ENCODE assay signal across 8 mouse cellular contexts in the genomic region with DNA sequence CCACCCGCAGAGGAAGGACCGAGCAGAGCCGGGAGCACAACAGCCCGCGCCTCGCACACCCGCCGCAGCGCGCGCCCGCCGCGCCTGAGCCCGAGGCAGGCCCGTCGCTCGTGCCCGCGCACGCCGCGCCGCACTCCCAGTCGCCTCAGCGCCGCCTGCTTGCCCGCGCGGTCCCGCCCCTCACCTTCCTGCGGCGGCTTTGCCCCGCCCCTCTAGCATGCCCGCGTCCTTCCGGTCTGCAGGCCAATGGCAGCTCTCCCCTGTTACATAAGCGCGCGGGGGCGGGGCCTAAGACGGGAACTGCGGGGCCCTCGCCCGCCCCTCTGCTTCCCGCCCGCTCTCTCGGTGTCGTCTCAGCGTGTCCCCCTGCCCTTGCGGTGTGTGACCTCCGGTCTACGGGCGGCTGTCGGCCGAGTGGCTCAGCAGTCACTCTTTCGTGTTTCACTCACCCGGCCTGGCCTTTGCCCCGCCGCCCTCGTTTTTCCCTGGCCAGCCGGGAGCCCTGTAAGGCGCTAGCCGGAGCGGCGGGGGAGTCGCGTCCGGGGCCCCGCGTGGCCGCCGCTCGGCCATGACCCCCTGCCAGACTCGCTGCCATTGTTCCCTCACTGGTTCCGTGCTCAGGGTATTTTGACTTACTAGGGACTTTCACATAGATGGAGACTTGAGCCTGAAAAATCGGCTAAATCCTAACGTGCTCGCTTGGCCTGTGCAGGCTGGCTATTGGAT. TPM values are rescaled to one million over a fixed set of nuclear protein-coding genes. Genes with fewer than 3 reads are reported as not detected.
DNase-seq lines count a peak whose midpoint lies in the region; ATAC-seq and TF ChIP-seq lines count a peak whose summit lies in the region.

A gene (minus strand): TSS at position 541 of the 726 bp plus-strand sequence.

- peak within 1 kb of the TSS; percentile 89 for H3K4me3 ChIP-seq in forebrain, embryonic 10.5 days
- peak within 1 kb of the TSS; percentile 79 for H3K4me3 ChIP-seq in heart, embryonic 15.5 days
- peak within 1 kb of the TSS; percentile 85 to 91 for H3K4me3 ChIP-seq in liver, embryonic 14.5 days (ENCODE audit: insufficient read depth in 1 of 2, low read depth in 2 of 2, low read length in 2 of 2)
- H3K4me3 ChIP-seq in neural tube, embryonic 11.5 days (ENCODE audit: low read depth, low read length): peak within 1 kb of the TSS; percentile 81
- peak within 1 kb of the TSS; percentile 90 for H3K4me3 ChIP-seq in stomach, postnatal 0 days (ENCODE audit: low read depth, low read length)

- TF ChIP-seq CTCF in liver, embryonic 14.5 days (IDR thresholded peaks at IDR 0.05; ENCODE audit: low read depth): no peak
- TF ChIP-seq CTCF in stomach, postnatal 0 days (IDR thresholded peaks at IDR 0.05; ENCODE audit: low read depth): peak; percentile 29; the same call in 1 of the 2 replicates

- peak; percentile 93 for ATAC-seq in CD4-positive, CD25-positive, alpha-beta regulatory T cell, adult 4 months
- peak; percentile 98 for ATAC-seq in heart, embryonic 15.5 days (replicated peaks; ENCODE audit: insufficient number of reproducible peaks, insufficient read depth, low FRiP score, low read depth)
- peak; percentile 98 for ATAC-seq in liver, embryonic 14.5 days (ENCODE audit: insufficient read depth)
- ATAC-seq in neural tube, embryonic 11.5 days (ENCODE audit: insufficient read depth, low FRiP score, low TSS enrichment): peak; percentile 100
- peak; percentile 99 for ATAC-seq in stomach, postnatal 0 days (ENCODE audit: low FRiP score, low TSS enrichment)

- peak within 1 kb of the TSS; percentile 70 for H3K4me2 ChIP-seq in heart, embryonic 15.5 days
- H3K4me2 ChIP-seq in liver, embryonic 14.5 days (ENCODE audit: low read depth): peak within 1 kb of the TSS; percentile 88
- H3K4me2 ChIP-seq in neural tube, embryonic 11.5 days (ENCODE audit: low read depth): peak within 1 kb of the TSS; percentile 77
- peak within 1 kb of the TSS; percentile 79 for H3K4me2 ChIP-seq in stomach, postnatal 0 days (replicated peaks; ENCODE audit: low read depth)

- TF ChIP-seq EP300 in liver, embryonic 14.5 days (IDR thresholded peaks at IDR 0.05; ENCODE audit: low read depth): no peak
- no peak for TF ChIP-seq EP300 in stomach, postnatal 0 days (optimal IDR thresholded peaks at IDR 0.05)

- peaks cover 31% of the 10 kb centered on the region for H3K4me1 ChIP-seq in forebrain, embryonic 10.5 days
- peaks cover 23% of the 10 kb centered on the region for H3K4me1 ChIP-seq in heart, embryonic 15.5 days (replicated peaks)
- peaks cover 11 to 21% of the 10 kb centered on the region in 2 experiments for H3K4me1 ChIP-seq in liver, embryonic 14.5 days (replicated peaks; ENCODE audit: control insufficient read depth in 2 of 2, insufficient read depth in 2 of 2, low read length in 1 of 2)
- peaks cover 15% of the 10 kb centered on the region for H3K4me1 ChIP-seq in neural tube, embryonic 11.5 days (ENCODE audit: control insufficient read depth, insufficient read depth, low read length)
- H3K4me1 ChIP-seq in stomach, postnatal 0 days (replicated peaks; ENCODE audit: control insufficient read depth, insufficient read depth): no peaks in the 10 kb centered on the region

- under 1% methylated on average over 79 of the region's 79 CpGs for WGBS in forebrain, embryonic 10.5 days
- under 1% methylated on average over 65 of the region's 79 CpGs for WGBS in heart, embryonic 15.5 days
- WGBS in liver, embryonic 14.5 days (ENCODE audit: insufficient replicate concordance): 1% methylated on average over 79 of the region's 79 CpGs
- WGBS in neural tube, embryonic 11.5 days: under 1% methylated on average over 58 of the region's 79 CpGs
- under 1% methylated on average over 62 of the region's 79 CpGs for WGBS in stomach, postnatal 0 days

- H3K9ac ChIP-seq in heart, embryonic 15.5 days: peak within 1 kb of the TSS; percentile 99
- H3K9ac ChIP-seq in liver, embryonic 14.5 days (replicated peaks): peak within 1 kb of the TSS; percentile 99
- peak within 1 kb of the TSS; percentile 85 for H3K9ac ChIP-seq in neural tube, embryonic 11.5 days (ENCODE audit: low read length)
- H3K9ac ChIP-seq in stomach, postnatal 0 days (ENCODE audit: low read length): peak within 1 kb of the TSS; percentile 99

- H3K27me3 ChIP-seq in forebrain, embryonic 10.5 days (ENCODE audit: poor library complexity, severe bottlenecking): no peaks in the 10 kb centered on the region
- no peaks in the 10 kb centered on the region for H3K27me3 ChIP-seq in heart, embryonic 15.5 days
- H3K27me3 ChIP-seq in liver, embryonic 14.5 days (ENCODE audit: control insufficient read depth, insufficient read depth, low read length): no peaks in the 10 kb centered on the region
- H3K27me3 ChIP-seq in neural tube, embryonic 11.5 days (ENCODE audit: control insufficient read depth, insufficient read depth, low read length): no peaks in the 10 kb centered on the region
- no peaks in the 10 kb centered on the region for H3K27me3 ChIP-seq in stomach, postnatal 0 days (ENCODE audit: control insufficient read depth, insufficient read depth, low read length)

- peak; percentile 95 for DNase-seq in c-Kit-negative CD71-positive TER-119-positive erythroid progenitor cells, embryonic 14.5 days (ENCODE audit: low read depth, low spot score)
- peak; percentile 94 for DNase-seq in forebrain, embryonic 10.5 days (ENCODE audit: extremely low spot score, low spot score)
- peak; percentile 100 for DNase-seq in kidney, postnatal 25 days
- DNase-seq in liver, embryonic 14.5 days (ENCODE audit: low read depth in 3 of 3, low spot score in 3 of 3): peak; percentile 95 to 96 (median 95)
- DNase-seq in neural tube, embryonic 11.5 days (ENCODE audit: low spot score): peak; percentile 100
- peak; percentile 99 for DNase-seq in stomach, postnatal 0 days (ENCODE audit: low spot score)

- H3K27ac ChIP-seq in forebrain, embryonic 10.5 days: peak within 1 kb of the TSS; percentile 100
- peak within 1 kb of the TSS; percentile 97 for H3K27ac ChIP-seq in heart, embryonic 15.5 days
- peak within 1 kb of the TSS; percentile 77 for H3K27ac ChIP-seq in liver, embryonic 14.5 days
- peak within 1 kb of the TSS; percentile 94 for H3K27ac ChIP-seq in neural tube, embryonic 11.5 days (ENCODE audit: low read depth, low read length)
- peak within 1 kb of the TSS; percentile 99 for H3K27ac ChIP-seq in stomach, postnatal 0 days (replicated peaks)

- no peaks in the 10 kb centered on the region for H3K9me3 ChIP-seq in forebrain, embryonic 10.5 days
- H3K9me3 ChIP-seq in heart, embryonic 15.5 days (replicated peaks): no peaks in the 10 kb centered on the region
- no peaks in the 10 kb centered on the region for H3K9me3 ChIP-seq in liver, embryonic 14.5 days (ENCODE audit: control insufficient read depth, low read length)
- H3K9me3 ChIP-seq in neural tube, embryonic 11.5 days (ENCODE audit: control insufficient read depth, low read length): no peaks in the 10 kb centered on the region
- H3K9me3 ChIP-seq in stomach, postnatal 0 days (ENCODE audit: control insufficient read depth, low read length): no peaks in the 10 kb centered on the region

- H3K36me3 ChIP-seq in forebrain, embryonic 10.5 days (replicated peaks): peaks cover 35% of the 10 kb centered on the region
- peaks cover 11% of the 10 kb centered on the region for H3K36me3 ChIP-seq in heart, embryonic 15.5 days
- peaks cover 12% of the 10 kb centered on the region for H3K36me3 ChIP-seq in liver, embryonic 14.5 days (replicated peaks; ENCODE audit: control insufficient read depth, insufficient read depth, low read depth)
- peaks cover 2% of the 10 kb centered on the region; the same call in 1 of the 2 replicates for H3K36me3 ChIP-seq in neural tube, embryonic 11.5 days (ENCODE audit: control insufficient read depth, insufficient read depth, low read length)
- peaks cover under 1% of the 10 kb centered on the region; the same call in 1 of the 2 replicates for H3K36me3 ChIP-seq in stomach, postnatal 0 days (ENCODE audit: control insufficient read depth, insufficient read depth, low read length)

RNA-seq across cellular contexts. Expression of the gene that starts here (rescaled TPM):
- polyA plus RNA-seq in CD4-positive, CD25-positive, alpha-beta regulatory T cell, adult 4 months (2017; shearing (Covaris generic)): 100 to 1,000 TPM; 420 to 436 TPM
- polyA plus RNA-seq in forebrain, embryonic 10.5 days (2016; fragmentation: Nextera tagmentation; extraction: Ambion mirVana): 490 and 521 TPM in 2 replicates
- polyA plus RNA-seq in heart, embryonic 15.5 days (2015; fragmentation: Nextera tagmentation; extraction: Ambion mirVana): 379 and 460 TPM in 2 replicates
- polyA plus RNA-seq in liver, embryonic 14.5 days (2012; rRNA removed): 9.5 and 22.8 TPM in 2 replicates
- 146 and 152 TPM in 2 replicates for polyA plus RNA-seq in liver, embryonic 14.5 days (2014; fragmentation: Nextera tagmentation; extraction: Ambion mirVana)
- 389 and 398 TPM in 2 replicates for polyA plus RNA-seq in neural tube, embryonic 11.5 days (2014; fragmentation: Nextera tagmentation; extraction: Ambion mirVana)
- 868 and 874 TPM in 2 replicates for polyA plus RNA-seq in stomach, postnatal 0 days (2015; fragmentation: Nextera tagmentation; extraction: Ambion mirVana)

Comparison
In these comparisons a context has a peak if more than half of its experiments do, and no peak if none do; other contexts are left out.
1. Peak in every context shown above with its lines: DNase-seq, ATAC-seq, H3K4me3 ChIP-seq and H3K27ac ChIP-seq.